Mouse (Mus musculus) hindbrain, embryonic 16.5 days (tissue): ENCODE results near the gene Tmem104. TPM values are rescaled to one million over a fixed set of nuclear protein-coding genes. Genes with fewer than 3 reads are reported as not detected.
A peak's percentile ranks its signal among the peaks of the same experiment; 100 is the strongest.

Experiments
- ATAC-seq: fragments of 200-750 bp; cut with Nextera tagmentation; 2 replicates; pipeline ENCODE4 v1.8.0; 2017; ENCODE audit warnings: moderate TSS enrichment, moderate library complexity
- H3K27ac ChIP-seq: fragments of 300-500 bp; sonication (generic); 2 replicates; pipeline ENCODE4 v1.5.1; 2014; ENCODE audit warnings: low read depth, mild to moderate bottlenecking, control low read depth, low read length, moderate library complexity
- H3K27me3 ChIP-seq: fragments of 300-500 bp; sonication (generic); replicated peaks from 2 replicates; pipeline ENCODE4 v1.6.1; 2014; ENCODE audit warnings: low read length; ENCODE audit not compliant: control insufficient read depth, insufficient read depth
- H3K36me3 ChIP-seq: fragments of 300-500 bp; sonication (generic); 2 replicates; pipeline ENCODE4 v1.6.1; 2014; ENCODE audit warnings: mild to moderate bottlenecking, low read length, moderate library complexity, mixed read lengths; ENCODE audit not compliant: control insufficient read depth, insufficient read depth
- H3K4me1 ChIP-seq: fragments of 300-500 bp; sonication (generic); 2 replicates; pipeline ENCODE4 v1.6.1; 2014; ENCODE audit warnings: low read depth, low read length; ENCODE audit not compliant: control insufficient read depth, insufficient read depth
- H3K4me2 ChIP-seq: fragments of 300-500 bp; sonication (generic); 2 replicates; pipeline ENCODE4 v1.6.1; 2014; ENCODE audit warnings: mild to moderate bottlenecking, low read length, control low read depth, moderate library complexity
- H3K4me3 ChIP-seq: fragments of 300-500 bp; sonication (generic); 2 replicates; pipeline ENCODE4 v1.5.1; 2014; ENCODE audit warnings: mild to moderate bottlenecking, low read length, control low read depth, moderate library complexity
- H3K9ac ChIP-seq: fragments of 300-500 bp; sonication (generic); 2 replicates; pipeline ENCODE4 v1.6.1; 2014; ENCODE audit warnings: low read depth, mild to moderate bottlenecking, control low read depth, low read length, moderate library complexity
- H3K9me3 ChIP-seq: fragments of 300-500 bp; sonication (generic); 2 replicates; pipeline ENCODE4 v1.6.1; 2014; ENCODE audit warnings: mild to moderate bottlenecking, low read length, moderate library complexity; ENCODE audit not compliant: control insufficient read depth
- WGBS: fragments of 180-500 bp; shearing (Covaris S2); extraction: QIAGEN DNeasy Blood & Tissue Kit; methylation state at CpG from one replicate; pipeline ENCODE4 v1.1.7; 2014; 5-methylcytosine and 5-hydroxymethylcytosine counted together
- polyA plus RNA-seq: library from polyadenylated mRNA; unstranded; fragments of >200 nt; fragmentation: Nextera tagmentation; extraction: Ambion mirVana; gene quantifications from 2 replicates; pipeline ENCODE4 v1.2.1, GENCODE M21; 2015

Tmem104 gene
- polyA plus RNA-seq, 1 experiment from 2014 or later: 13.1 TPM

DNA sequence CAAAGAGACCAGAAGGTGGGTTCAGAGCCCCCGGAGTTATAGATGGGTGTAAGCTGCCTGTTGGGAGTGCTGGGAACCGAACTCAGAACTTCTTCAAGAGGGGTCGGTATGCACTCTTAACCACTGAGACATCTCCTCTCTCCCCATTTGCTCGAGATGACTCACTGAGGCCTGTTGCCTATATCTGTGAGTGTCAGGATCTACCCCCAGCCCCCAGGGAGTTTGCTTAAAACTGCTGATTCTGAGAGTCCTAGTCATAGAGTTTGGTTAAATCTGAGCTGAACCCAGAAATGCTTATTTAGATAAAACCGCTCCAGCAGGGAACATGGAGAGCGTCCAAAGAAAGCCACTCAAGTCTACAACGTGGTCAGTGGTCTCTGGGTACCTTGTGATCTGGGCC, 86.9 kb downstream of the Tmem104 start:
- Histone ChIP-seq H3K27me3 (peaks cover 4% of the 10 kb centered on the region; the same call in 1 of the 2 replicates), H3K27ac (no peak overlapping the region), H3K9ac (no peak overlapping the region), H3K36me3 (no peaks in the 10 kb centered on the region; the same call in 1 of the 2 replicates), H3K4me2 (no peak overlapping the region), H3K9me3 (no peaks in the 10 kb centered on the region), H3K4me1 (peaks cover 20% of the 10 kb centered on the region), H3K4me3 (no peak overlapping the region)
- 86% methylated on average over 7 of the region's 7 CpGs for WGBS
- ATAC-seq: no peak

DNA sequence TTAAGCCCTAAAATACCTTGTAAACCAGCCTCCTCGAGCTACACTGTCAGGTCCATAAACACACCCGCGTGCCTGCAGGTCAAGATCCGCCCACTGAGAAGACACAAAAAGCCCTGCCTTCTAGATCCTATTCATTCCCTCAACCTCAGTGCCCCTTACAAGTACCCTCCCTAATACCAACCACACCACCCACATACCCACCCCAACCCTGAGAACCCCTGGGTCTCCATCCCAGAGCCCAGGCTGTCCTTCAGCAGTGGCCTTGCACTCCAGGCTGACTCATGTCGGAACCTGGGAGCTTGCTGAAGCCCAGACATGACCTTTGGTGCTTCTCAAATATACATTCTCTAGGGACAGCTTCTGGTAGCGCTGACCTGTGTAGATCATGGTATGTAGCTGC, 87.5 kb downstream of the Tmem104 start:
- no peak overlapping the region for H3K9ac ChIP-seq
- no peak overlapping the region for H3K4me2 ChIP-seq
- ATAC-seq: no peak
- peaks cover 20% of the 10 kb centered on the region for H3K4me1 ChIP-seq
- H3K27me3 ChIP-seq: no peaks in the 10 kb centered on the region
- no peak overlapping the region for H3K4me3 ChIP-seq
- H3K27ac ChIP-seq: no peak overlapping the region
- 88% methylated on average over 6 of the region's 6 CpGs for WGBS
- no peaks in the 10 kb centered on the region for H3K9me3 ChIP-seq
- no peaks in the 10 kb centered on the region for H3K36me3 ChIP-seq

DNA sequence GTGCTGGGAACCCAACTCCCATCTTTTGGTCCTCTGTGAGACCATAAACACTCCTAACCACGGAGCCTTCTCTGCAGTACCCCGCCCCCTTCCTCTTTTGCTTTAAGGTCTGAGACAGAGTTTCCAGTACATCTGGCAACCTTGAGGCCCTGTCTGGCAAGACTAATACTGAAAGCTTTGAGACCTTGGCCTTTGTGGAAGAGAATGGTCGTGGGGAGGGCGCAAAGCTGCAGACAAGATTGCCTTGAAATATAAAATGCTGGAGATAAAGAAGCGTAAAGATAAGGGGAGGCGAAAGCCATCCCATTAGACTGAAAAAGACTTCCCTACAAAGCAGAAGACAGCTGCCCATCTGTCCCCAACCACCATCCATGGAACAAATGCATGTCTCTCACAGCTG, 88.2 kb downstream of the Tmem104 start:
- no peak for ATAC-seq
- no peaks in the 10 kb centered on the region for H3K27me3 ChIP-seq
- peak overlapping the region; percentile 73 for H3K4me3 ChIP-seq
- no peaks in the 10 kb centered on the region for H3K9me3 ChIP-seq
- no peak overlapping the region for H3K27ac ChIP-seq
- H3K36me3 ChIP-seq: no peaks in the 10 kb centered on the region
- peaks cover 20% of the 10 kb centered on the region for H3K4me1 ChIP-seq
- H3K4me2 ChIP-seq: peak overlapping the region; percentile 85
- WGBS: 83% methylated on average over 6 of the region's 6 CpGs
- peak overlapping the region; percentile 88; the same call in 1 of the 2 replicates for H3K9ac ChIP-seq

DNA sequence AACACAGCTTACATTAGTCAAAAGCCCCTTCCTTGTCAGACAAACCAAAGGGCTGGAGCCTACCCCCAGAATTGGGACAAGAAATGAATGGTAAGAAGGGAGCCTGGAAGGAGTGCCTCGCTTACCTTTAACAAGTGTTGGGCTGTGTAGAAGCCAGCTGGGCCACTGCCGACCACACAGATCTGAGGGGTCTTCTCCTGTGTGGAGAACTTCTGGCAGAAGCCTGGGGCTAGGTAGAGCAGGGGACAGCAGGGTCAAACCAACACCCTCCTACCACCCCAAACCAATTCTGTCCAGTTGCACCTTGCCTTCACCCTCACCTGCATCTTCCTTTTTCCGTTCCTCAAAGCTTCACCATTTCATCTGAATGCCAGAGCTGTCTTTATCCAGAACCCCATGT, 88.7 kb downstream of the Tmem104 start:
- no peaks in the 10 kb centered on the region for H3K36me3 ChIP-seq
- no peaks in the 10 kb centered on the region for H3K27me3 ChIP-seq
- ATAC-seq: no peak
- peak overlapping the region; percentile 88 for H3K9ac ChIP-seq
- H3K4me3 ChIP-seq: peak overlapping the region; percentile 73
- H3K4me1 ChIP-seq: peaks cover 20% of the 10 kb centered on the region
- no peaks in the 10 kb centered on the region for H3K9me3 ChIP-seq
- peak overlapping the region; percentile 92; the same call in 1 of the 2 replicates for H3K27ac ChIP-seq
- H3K4me2 ChIP-seq: peak overlapping the region; percentile 85
- 60% methylated on average over 3 of the region's 3 CpGs for WGBS

DNA sequence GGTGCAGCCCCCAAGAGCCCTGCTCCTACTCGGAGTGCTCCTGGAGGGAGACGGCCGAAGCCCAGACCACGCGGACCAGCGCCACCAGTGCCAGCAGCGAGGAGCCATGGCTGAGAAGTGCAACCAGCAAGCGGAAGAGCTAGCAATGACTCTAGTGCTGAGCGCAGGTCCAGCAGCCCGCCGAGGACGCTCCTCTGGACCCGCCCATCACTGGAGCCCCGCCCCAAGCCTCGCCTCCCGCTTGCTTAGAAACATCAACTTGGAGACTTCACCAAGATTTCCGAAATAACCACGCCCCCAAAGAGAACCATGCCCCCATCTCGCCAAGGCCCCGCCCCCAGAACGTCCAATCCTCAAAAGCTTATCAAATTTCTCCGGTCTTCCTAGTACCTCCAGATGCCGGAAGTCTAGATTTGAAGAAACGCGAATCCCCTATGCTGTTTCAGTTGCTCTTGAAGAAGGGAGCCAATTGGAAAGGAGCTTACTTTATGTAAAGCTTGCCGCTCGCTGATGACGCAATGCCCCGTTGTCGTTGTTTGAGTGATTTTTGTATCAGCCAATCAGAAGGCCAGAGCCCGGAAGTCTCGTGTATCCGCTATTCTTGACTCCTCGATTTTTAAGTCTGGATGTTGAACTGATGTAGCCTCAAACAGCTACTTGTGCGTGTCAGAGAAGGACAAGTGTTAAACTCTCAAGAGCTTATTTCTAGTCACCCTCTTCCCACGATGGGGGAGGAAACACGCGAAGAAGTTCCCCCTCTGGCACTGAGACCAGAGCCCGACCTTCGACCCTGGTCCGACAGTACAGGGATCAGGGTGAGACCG, 89.7 kb downstream of the Tmem104 start, which contains the start of gene Fdxr:
TSS of gene Fdxr (minus strand) at position 271 of the 824 bp plus-strand sequence.
- H3K9me3 ChIP-seq: no peaks in the 10 kb centered on the region
- no peaks in the 10 kb centered on the region for H3K36me3 ChIP-seq
- ATAC-seq: peak; percentile 97
- no peaks in the 10 kb centered on the region for H3K27me3 ChIP-seq
- peak within 1 kb of the TSS; percentile 85 for H3K4me2 ChIP-seq
- H3K9ac ChIP-seq: peak within 1 kb of the TSS; percentile 88
- WGBS: under 1% methylated on average over 42 of the region's 42 CpGs
- H3K4me3 ChIP-seq: peak within 1 kb of the TSS; percentile 73
- peak within 1 kb of the TSS; percentile 92 for H3K27ac ChIP-seq
- H3K4me1 ChIP-seq: peaks cover 20% of the 10 kb centered on the region

DNA sequence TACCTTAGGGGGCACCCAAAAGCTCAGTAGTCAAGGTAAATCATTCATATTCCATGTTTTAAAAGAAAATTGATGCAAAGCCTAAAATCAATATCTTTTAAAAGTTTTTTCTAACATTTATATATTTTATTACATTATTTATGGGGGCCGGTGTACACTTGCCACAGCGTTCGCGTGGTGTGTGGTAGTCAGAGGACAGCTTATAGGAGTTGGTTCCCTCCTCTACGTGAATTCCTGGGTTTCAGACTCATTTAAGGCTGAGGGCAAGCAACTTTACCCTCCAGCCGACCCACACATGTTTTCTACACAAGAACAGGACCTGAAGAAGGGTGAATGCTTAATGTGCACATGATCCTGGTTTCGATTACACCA, 90.3 kb downstream of the Tmem104 start:
- Histone ChIP-seq H3K27me3 (no peaks in the 10 kb centered on the region), H3K27ac (peak overlapping the region; percentile 84), H3K4me2 (peak overlapping the region; percentile 81), H3K4me3 (peak overlapping the region; percentile 73), H3K9ac (peak overlapping the region; percentile 76), H3K9me3 (no peaks in the 10 kb centered on the region), H3K36me3 (no peaks in the 10 kb centered on the region), H3K4me1 (peaks cover 20% of the 10 kb centered on the region)
- ATAC-seq: no peak
- WGBS: 22% methylated on average over 7 of the region's 7 CpGs

DNA sequence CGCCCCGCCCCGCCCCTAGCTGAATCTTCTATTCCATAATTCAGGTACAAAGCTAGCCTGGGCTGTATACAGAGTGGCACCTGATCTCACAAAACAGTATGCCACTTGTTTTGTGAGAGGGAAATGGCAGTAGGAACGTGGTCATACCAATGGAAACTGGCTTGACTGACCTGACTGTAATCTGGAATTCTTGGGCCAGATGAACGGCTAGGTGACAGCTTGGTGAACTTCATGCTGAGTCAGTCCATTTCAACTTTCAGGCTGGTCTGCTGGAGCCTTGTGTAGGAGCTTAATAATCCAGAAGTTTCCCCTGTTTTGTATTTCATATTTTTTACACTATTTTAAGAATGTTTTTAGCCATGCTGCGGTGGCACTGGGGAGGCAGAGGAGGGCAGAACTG, 90.9 kb downstream of the Tmem104 start:
- peak overlapping the region; percentile 81 for H3K4me2 ChIP-seq
- H3K9ac ChIP-seq: no peak overlapping the region
- no peaks in the 10 kb centered on the region for H3K36me3 ChIP-seq
- no peak overlapping the region for H3K4me3 ChIP-seq
- H3K27ac ChIP-seq: no peak overlapping the region
- 71% methylated on average over 6 of the region's 6 CpGs for WGBS
- no peak for ATAC-seq
- peaks cover 20% of the 10 kb centered on the region for H3K4me1 ChIP-seq
- no peaks in the 10 kb centered on the region for H3K9me3 ChIP-seq
- H3K27me3 ChIP-seq: no peaks in the 10 kb centered on the region

DNA sequence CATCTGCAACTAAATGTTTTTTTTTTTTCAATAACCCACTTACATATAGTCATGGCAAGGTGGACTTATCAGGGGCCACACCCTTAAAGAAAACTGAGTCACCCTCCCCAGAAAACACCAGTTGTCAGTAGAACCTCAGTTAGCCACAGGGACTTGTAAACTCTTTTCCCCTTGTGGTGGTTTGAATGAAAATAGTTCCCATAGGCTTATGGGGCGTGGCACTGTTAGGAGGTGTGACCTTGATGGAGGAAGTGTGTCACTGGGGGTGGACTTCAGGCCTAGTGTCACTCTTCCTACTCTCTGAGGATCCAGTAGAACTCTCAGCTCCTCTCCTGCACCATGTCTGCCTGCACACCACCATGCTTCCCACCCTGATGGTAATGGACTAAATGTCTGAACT, 92.4 kb downstream of the Tmem104 start:
- no peak overlapping the region for H3K4me2 ChIP-seq
- H3K36me3 ChIP-seq: no peaks in the 10 kb centered on the region
- H3K27me3 ChIP-seq: no peaks in the 10 kb centered on the region
- H3K27ac ChIP-seq: no peak overlapping the region
- no peak overlapping the region for H3K4me3 ChIP-seq
- peaks cover 22% of the 10 kb centered on the region for H3K4me1 ChIP-seq
- no peak overlapping the region for H3K9ac ChIP-seq
- H3K9me3 ChIP-seq: no peaks in the 10 kb centered on the region
- no peak for ATAC-seq
- WGBS: 69% methylated on average over 1 of the region's 1 CpGs

DNA sequence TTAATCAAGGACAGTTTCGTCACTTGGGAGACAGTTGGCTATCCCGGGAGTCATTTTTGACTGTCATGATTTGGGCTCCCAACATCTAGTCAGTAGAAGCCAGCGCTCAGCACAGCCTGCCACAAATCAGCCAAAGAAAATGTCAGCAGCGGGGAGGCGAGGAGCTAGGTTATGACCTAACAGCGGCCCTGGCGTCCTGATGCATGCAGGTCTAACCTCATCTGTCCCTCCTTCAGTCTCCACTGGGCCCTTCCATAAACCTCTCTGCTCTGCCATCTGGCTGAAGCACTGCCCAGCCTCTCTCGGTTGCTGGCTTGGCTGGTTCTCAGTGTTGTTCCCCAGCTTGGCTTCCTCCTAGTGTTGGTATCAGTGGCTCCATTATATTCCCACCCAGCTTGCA, 95.0 kb downstream of the Tmem104 start:
- H3K4me1 ChIP-seq: peaks cover 9% of the 10 kb centered on the region
- H3K27me3 ChIP-seq: no peaks in the 10 kb centered on the region
- H3K9me3 ChIP-seq: no peaks in the 10 kb centered on the region
- no peak overlapping the region for H3K4me3 ChIP-seq
- no peak overlapping the region for H3K9ac ChIP-seq
- H3K36me3 ChIP-seq: no peaks in the 10 kb centered on the region
- peak; percentile 68 for ATAC-seq
- peak overlapping the region; percentile 52 for H3K27ac ChIP-seq
- H3K4me2 ChIP-seq: no peak overlapping the region
- 70% methylated on average over 8 of the region's 8 CpGs for WGBS
